Mouse (Mus musculus) forebrain, embryonic 11.5 days (tissue): ENCODE measurements around the gene Nop2. TPM values are rescaled to one million over a fixed set of nuclear protein-coding genes. Genes with fewer than 3 reads are reported as not detected.

Experiments used
- ATAC-seq: fragments of 200-750 bp; cut with Nextera tagmentation; replicated peaks from 2 replicates; pipeline ENCODE4 v1.8.0; 2017; ENCODE audit warnings: moderate TSS enrichment; ENCODE audit not compliant: low FRiP score
- DNase-seq: peaks from one replicate; pipeline ENCODE4 v3.0.0-alpha.2; 2017; ENCODE audit warnings: low spot score
- H3K27ac ChIP-seq: fragments of 300-500 bp; sonication (generic); 2 replicates; pipeline ENCODE4 v1.5.1; 2014; ENCODE audit warnings: low read depth, low read length
- H3K27me3 ChIP-seq: fragments of 300-500 bp; sonication (generic); 2 replicates; pipeline ENCODE4 v1.6.1; 2014; ENCODE audit warnings: mild to moderate bottlenecking, low read length, mixed read lengths; ENCODE audit not compliant: control insufficient read depth, insufficient read depth
- H3K36me3 ChIP-seq: fragments of 300-500 bp; sonication (generic); 2 replicates; pipeline ENCODE4 v1.6.1; 2014; ENCODE audit warnings: mild to moderate bottlenecking, low read length, moderate library complexity, mixed read lengths; ENCODE audit not compliant: control insufficient read depth, insufficient read depth
- H3K4me1 ChIP-seq: fragments of 300-500 bp; sonication (generic); replicated peaks from 2 replicates; pipeline ENCODE4 v1.6.1; 2014; ENCODE audit warnings: low read length, mixed read lengths; ENCODE audit not compliant: control insufficient read depth, insufficient read depth
- H3K4me2 ChIP-seq: fragments of 300-500 bp; sonication (generic); 2 replicates; pipeline ENCODE4 v1.6.1; 2014; ENCODE audit warnings: low read depth, mild to moderate bottlenecking, low read length, moderate library complexity, mixed read lengths; ENCODE audit not compliant: severe bottlenecking
- H3K4me3 ChIP-seq: fragments of 300-500 bp; sonication (generic); 2 replicates; pipeline ENCODE4 v1.5.1; 2014; ENCODE audit warnings: low read depth, low read length
- H3K9ac ChIP-seq: fragments of 300-500 bp; sonication (generic); 2 replicates; pipeline ENCODE4 v1.6.1; 2014; ENCODE audit warnings: low read length
- H3K9me3 ChIP-seq: fragments of 300-500 bp; sonication (generic); 2 replicates; pipeline ENCODE4 v1.6.1; 2016; ENCODE audit warnings: low read length, mixed read lengths; ENCODE audit not compliant: control insufficient read depth
- WGBS: fragments of 180-500 bp; shearing (Covaris S2); extraction: QIAGEN DNeasy Blood & Tissue Kit; methylation state at CpG from one replicate; pipeline ENCODE4 v1.1.7; 2014; 5-methylcytosine and 5-hydroxymethylcytosine counted together
- polyA plus RNA-seq: library from polyadenylated mRNA; unstranded; fragments of >200 nt; fragmentation: Nextera tagmentation; extraction: Ambion mirVana; gene quantifications from 2 replicates; pipeline ENCODE4 v1.2.1, GENCODE M21; 2014

The Nop2 gene
- polyA plus RNA-seq, 1 experiment from 2014 or later, result 65.4 TPM

- 82% methylated on average over 5 of the region's 5 CpGs for WGBS
- Histone ChIP-seq H3K36me3 (peaks cover 2% of the 10 kb centered on the region; the same call in 1 of the 2 replicates), H3K9me3 (no peaks in the 10 kb centered on the region), H3K4me3 (no peak overlapping the region), H3K9ac (no peak overlapping the region), H3K27ac (no peak overlapping the region), H3K27me3 (no peaks in the 10 kb centered on the region), H3K4me1 (peaks cover 5% of the 10 kb centered on the region; the same call in 1 of the 2 replicates), H3K4me2 (no peak overlapping the region)
- no peak for DNase-seq
- ATAC-seq, result no peak
Observed at GRCm38 (mm10) chr6:125153018-125153389, 21.3 kb downstream of the Nop2 start.

GRCm38 (mm10) chr6:125153682-125154081 is 22.0 kb downstream of the Nop2 start:
- H3K4me2 ChIP-seq, result no peak overlapping the region
- H3K9ac ChIP-seq, result no peak overlapping the region
- H3K27me3 ChIP-seq, result no peaks in the 10 kb centered on the region
- no peak for DNase-seq
- 94% methylated on average over 4 of the region's 4 CpGs for WGBS
- peaks cover 5% of the 10 kb centered on the region; the same call in 1 of the 2 replicates for H3K4me1 ChIP-seq
- H3K27ac ChIP-seq, result no peak overlapping the region
- no peak overlapping the region for H3K4me3 ChIP-seq
- peaks cover 4% of the 10 kb centered on the region; the same call in 1 of the 2 replicates for H3K36me3 ChIP-seq
- no peaks in the 10 kb centered on the region for H3K9me3 ChIP-seq
- no peak for ATAC-seq

GRCm38 (mm10) chr6:125154550-125154949 is 22.8 kb downstream of the Nop2 start:
- ATAC-seq (no peak), DNase-seq (no peak)
- Histone ChIP-seq H3K9ac (no peak overlapping the region), H3K36me3 (peaks cover 6% of the 10 kb centered on the region; the same call in 1 of the 2 replicates), H3K4me1 (peaks cover 5% of the 10 kb centered on the region; the same call in 1 of the 2 replicates), H3K27ac (no peak overlapping the region), H3K9me3 (no peaks in the 10 kb centered on the region), H3K27me3 (no peaks in the 10 kb centered on the region), H3K4me2 (no peak overlapping the region), H3K4me3 (no peak overlapping the region)

- Histone ChIP-seq H3K4me2 (no peak overlapping the region), H3K27ac (no peak overlapping the region), H3K9me3 (no peaks in the 10 kb centered on the region), H3K4me3 (no peak overlapping the region), H3K27me3 (no peaks in the 10 kb centered on the region), H3K9ac (no peak overlapping the region), H3K4me1 (peaks cover 5% of the 10 kb centered on the region; the same call in 1 of the 2 replicates), H3K36me3 (peaks cover 6% of the 10 kb centered on the region; the same call in 1 of the 2 replicates)
- 87% methylated on average over 8 of the region's 8 CpGs for WGBS
- no peak for ATAC-seq
- DNase-seq, result no peak
Observed at GRCm38 (mm10) chr6:125155262-125155661, 23.6 kb downstream of the Nop2 start.

GRCm38 (mm10) chr6:125156491-125156890 is 24.8 kb downstream of the Nop2 start:
- H3K4me2 ChIP-seq, result no peak overlapping the region
- 82% methylated on average over 3 of the region's 3 CpGs for WGBS
- ATAC-seq (no peak), DNase-seq (no peak)
- peaks cover 5% of the 10 kb centered on the region for H3K4me1 ChIP-seq
- H3K9me3 ChIP-seq, result no peaks in the 10 kb centered on the region
- no peak overlapping the region for H3K27ac ChIP-seq
- no peak overlapping the region for H3K4me3 ChIP-seq
- peaks cover 5% of the 10 kb centered on the region; the same call in 1 of the 2 replicates for H3K36me3 ChIP-seq
- no peak overlapping the region for H3K9ac ChIP-seq
- no peaks in the 10 kb centered on the region for H3K27me3 ChIP-seq

GRCm38 (mm10) chr6:125156903-125157614 is 25.4 kb downstream of the Nop2 start:
- 0 out of 2 replicates have a peak, but pooled peaks have one; percentile 15 for ATAC-seq
- H3K36me3 ChIP-seq, result peaks cover 4% of the 10 kb centered on the region; the same call in 1 of the 2 replicates
- DNase-seq, result no peak
- H3K27ac ChIP-seq, result peak overlapping the region; percentile 50
- no peak overlapping the region for H3K4me2 ChIP-seq
- H3K4me1 ChIP-seq, result peaks cover 5% of the 10 kb centered on the region
- WGBS, result 34% methylated on average over 7 of the region's 7 CpGs
- no peak overlapping the region for H3K9ac ChIP-seq
- H3K4me3 ChIP-seq, result no peak overlapping the region
- no peaks in the 10 kb centered on the region for H3K27me3 ChIP-seq
- H3K9me3 ChIP-seq, result no peaks in the 10 kb centered on the region

- ATAC-seq (no peak), DNase-seq (no peak)
- no peaks in the 10 kb centered on the region for H3K27me3 ChIP-seq
- H3K9me3 ChIP-seq, result no peaks in the 10 kb centered on the region
- H3K9ac ChIP-seq, result no peak overlapping the region
- H3K4me3 ChIP-seq, result no peak overlapping the region
- 88% methylated on average over 15 of the region's 15 CpGs for WGBS
- peaks cover 14% of the 10 kb centered on the region for H3K4me1 ChIP-seq
- H3K36me3 ChIP-seq, result peaks cover 7% of the 10 kb centered on the region; the same call in 1 of the 2 replicates
- no peak overlapping the region for H3K27ac ChIP-seq
- H3K4me2 ChIP-seq, result no peak overlapping the region
Observed at GRCm38 (mm10) chr6:125158944-125159492, 27.3 kb downstream of the Nop2 start.

GRCm38 (mm10) chr6:125159773-125160557 is 28.3 kb downstream of the Nop2 start:
- Histone ChIP-seq H3K27me3 (no peaks in the 10 kb centered on the region), H3K9me3 (no peaks in the 10 kb centered on the region), H3K4me2 (no peak overlapping the region), H3K4me3 (no peak overlapping the region), H3K27ac (no peak overlapping the region), H3K9ac (no peak overlapping the region), H3K4me1 (peaks cover 15% of the 10 kb centered on the region), H3K36me3 (peaks cover 7% of the 10 kb centered on the region; the same call in 1 of the 2 replicates)
- 83% methylated on average over 7 of the region's 7 CpGs for WGBS
- ATAC-seq, result no peak
- no peak for DNase-seq
